ENCODE assay signal across 17 mouse cellular contexts in genomic region chr15:5414401-5414800, GRCm38 (mm10).
DNase-seq lines count a peak whose midpoint lies in the region; ATAC-seq and TF ChIP-seq lines count a peak whose summit lies in the region.
"Had no signal": no experiment of that assay in that cellular context is flagged by ENCODE, and none has a peak within 500 bp of the region (broad histone marks: within the 10 kb centered on the region; RNA-seq: fewer than 3 reads in every experiment).

No protein-coding gene starts in this region.

- peak; percentile 87 for ATAC-seq in megakaryocyte progenitor cell, adult 5-6 weeks (replicated peaks; ENCODE audit: poor library complexity)

- H3K27ac ChIP-seq in bone marrow macrophage, adult 2 months (ENCODE audit: insufficient read depth, low read depth, low read length), result peak overlapping the region; percentile 57
- H3K27ac ChIP-seq in forebrain, embryonic 10.5 days, result no peak overlapping the region
- H3K27ac ChIP-seq: embryonic facial prominence, embryonic 12.5 days; heart, embryonic 10.5 days had no signal

- no peaks in the 10 kb centered on the region for H3K9me3 ChIP-seq in forebrain, embryonic 10.5 days
- H3K9me3 ChIP-seq: embryonic facial prominence, embryonic 12.5 days; G1E; heart, embryonic 10.5 days had no signal

- 89% methylated on average over 5 of the region's 5 CpGs for WGBS in forebrain, embryonic 10.5 days

- no peaks in the 10 kb centered on the region for H3K36me3 ChIP-seq in forebrain, embryonic 10.5 days (replicated peaks)
- H3K36me3 ChIP-seq: embryonic facial prominence, embryonic 12.5 days; G1E; heart, embryonic 10.5 days had no signal

- peak; percentile 3 for DNase-seq in heart, adult 8-10 months (ENCODE audit: low spot score)
- DNase-seq in heart, postnatal 4 days, result no peak
- peak; percentile 7 for DNase-seq in 416B (ENCODE audit: low read depth)
- DNase-seq in embryo, embryonic 9.5 days (ENCODE audit: extremely low spot score), result no peak
- DNase-seq in adrenal gland, postnatal 4 days (ENCODE audit: low spot score in 2 of 2), result no peak
- no peak for DNase-seq in forebrain, embryonic 10.5 days (ENCODE audit: extremely low spot score, low spot score)
- DNase-seq: adrenal gland, postnatal 14 days; cerebellum, postnatal 14 days; gastrocnemius, postnatal 10 days; heart, postnatal 14 days; lung, adult 2 months; right cerebral cortex, adult 18-20 months had no signal

- no peak overlapping the region for H3K4me3 ChIP-seq in bone marrow macrophage, adult 2 months (ENCODE audit: insufficient read depth, low read length)
- no peak overlapping the region for H3K4me3 ChIP-seq in forebrain, embryonic 10.5 days
- H3K4me3 ChIP-seq: embryonic facial prominence, embryonic 12.5 days; heart, embryonic 10.5 days had no signal

- no peaks in the 10 kb centered on the region for H3K27me3 ChIP-seq in forebrain, embryonic 10.5 days (ENCODE audit: poor library complexity, severe bottlenecking)
- H3K27me3 ChIP-seq: embryonic facial prominence, embryonic 12.5 days had no signal

- TF ChIP-seq CTCF in bone marrow macrophage, adult 2 months (IDR thresholded peaks at IDR 0.05; ENCODE audit: low read depth, low read length), result no peak

- no peak for TF ChIP-seq POLR2A in bone marrow macrophage, adult 2 months (IDR thresholded peaks at IDR 0.05; ENCODE audit: borderline replicate concordance, low read depth, low read length)

- H3K4me1 ChIP-seq in bone marrow macrophage, adult 2 months (ENCODE audit: control insufficient read depth, insufficient read depth, low read length), result peaks cover 17% of the 10 kb centered on the region
- no peaks in the 10 kb centered on the region for H3K4me1 ChIP-seq in forebrain, embryonic 10.5 days
- H3K4me1 ChIP-seq: embryonic facial prominence, embryonic 12.5 days; heart, embryonic 10.5 days had no signal

Comparison
In these comparisons a context has a peak if more than half of its experiments do, and no peak if none do; other contexts are left out.
1. DNase-seq: peak in heart, adult 8-10 months (single experiment) and 416B (single experiment); none in heart, postnatal 4 days (single experiment), embryo, embryonic 9.5 days (single experiment), adrenal gland, postnatal 4 days (0 of 2) and forebrain, embryonic 10.5 days (single experiment).